Mouse (Mus musculus): Measurements from ENCODE around the gene Bag3.

GRCm38 (mm10) chr7:128511936-128512335 lies 11.5 kb upstream of the Bag3 start:
- no peak for TF ChIP-seq POLR2A (IDR thresholded peaks at IDR 0.05; ENCODE audit: insufficient read length, low read depth)
- no peak for TF ChIP-seq MAX (IDR thresholded peaks at IDR 0.05; ENCODE audit: low read depth)

All from myocyte (in vitro differentiated cells).